In genomic region chr10:43317327-43317951, GRCm38 (mm10) we compare ENCODE assay signal across 22 mouse cellular contexts.
DNase-seq lines count a peak whose midpoint lies in the region; ATAC-seq and TF ChIP-seq lines count a peak whose summit lies in the region.
"Had no signal": no experiment of that assay in that cellular context is flagged by ENCODE, and none has a peak within 500 bp of the region (broad histone marks: within the 10 kb centered on the region; RNA-seq: fewer than 3 reads in every experiment).

No protein-coding gene starts in this region.

- H3K4me2 ChIP-seq in intestine, embryonic 14.5 days (ENCODE audit: low read length) = no peak overlapping the region
- H3K4me2 ChIP-seq in intestine, embryonic 15.5 days (replicated peaks) = no peak overlapping the region
- H3K4me2 ChIP-seq in forebrain, embryonic 14.5 days (ENCODE audit: low read length) = peak overlapping the region; percentile 9; the same call in 1 of the 2 replicates
- peak overlapping the region; percentile 21; the same call in 1 of the 2 replicates for H3K4me2 ChIP-seq in hindbrain, embryonic 16.5 days (ENCODE audit: low read length)
- H3K4me2 ChIP-seq: embryonic facial prominence, embryonic 13.5 days had no signal

- H3K9me3 ChIP-seq in intestine, embryonic 14.5 days (ENCODE audit: control insufficient read depth, low read length) = no peaks in the 10 kb centered on the region
- H3K9me3 ChIP-seq in intestine, embryonic 15.5 days = no peaks in the 10 kb centered on the region
- H3K9me3 ChIP-seq in forebrain, embryonic 14.5 days (replicated peaks; ENCODE audit: control insufficient read depth, low read length) = no peaks in the 10 kb centered on the region
- H3K9me3 ChIP-seq in hindbrain, embryonic 16.5 days (ENCODE audit: control insufficient read depth, low read length) = no peaks in the 10 kb centered on the region
- H3K9me3 ChIP-seq: embryonic facial prominence, embryonic 13.5 days; heart, embryonic 10.5 days; megakaryocyte, embryonic 14.5 days had no signal

- no peaks in the 10 kb centered on the region for H3K27me3 ChIP-seq in intestine, embryonic 14.5 days (replicated peaks; ENCODE audit: control insufficient read depth, insufficient read depth, low read length)
- no peaks in the 10 kb centered on the region for H3K27me3 ChIP-seq in intestine, embryonic 15.5 days (replicated peaks)
- no peaks in the 10 kb centered on the region for H3K27me3 ChIP-seq in forebrain, embryonic 14.5 days (replicated peaks; ENCODE audit: control insufficient read depth, insufficient read depth, low read length)
- H3K27me3 ChIP-seq in hindbrain, embryonic 16.5 days (replicated peaks; ENCODE audit: control insufficient read depth, insufficient read depth, low read length) = no peaks in the 10 kb centered on the region
- H3K27me3 ChIP-seq: embryonic facial prominence, embryonic 13.5 days; megakaryocyte, embryonic 14.5 days had no signal

- peak; percentile 34 for DNase-seq in intestine, embryonic 14.5 days (ENCODE audit: low spot score)
- DNase-seq in brain, embryonic 14.5 days (ENCODE audit: low read depth) = peak; percentile 86
- peak; percentile 77 for DNase-seq in forebrain, embryonic 14.5 days (ENCODE audit: low spot score)
- DNase-seq in kidney, adult 18-20 months = no peak
- no peak for DNase-seq in frontal cortex, postnatal 10 days (ENCODE audit: low spot score in 2 of 2)
- DNase-seq in embryo, embryonic 10.5 days (ENCODE audit: low spot score) = no peak
- DNase-seq: cerebellum, adult 8-10 months; heart, postnatal 10 days; kidney, adult 9 months; kidney, postnatal 36 days; layer of hippocampus, adult 9-11 months; left cerebral cortex, postnatal 4 days; lung, adult 18-20 months; lung, postnatal 14 days; thymus, postnatal 36 days had no signal

- WGBS in intestine, embryonic 14.5 days = 84% methylated on average over 9 of the region's 9 CpGs
- 85% methylated on average over 9 of the region's 9 CpGs for WGBS in intestine, embryonic 15.5 days
- WGBS in forebrain, embryonic 14.5 days = 7% methylated on average over 9 of the region's 9 CpGs
- WGBS in hindbrain, embryonic 16.5 days = 30% methylated on average over 9 of the region's 9 CpGs

- no peaks in the 10 kb centered on the region for H3K4me1 ChIP-seq in intestine, embryonic 14.5 days (replicated peaks; ENCODE audit: control insufficient read depth, insufficient read depth, low read length)
- H3K4me1 ChIP-seq in intestine, embryonic 15.5 days (replicated peaks) = no peaks in the 10 kb centered on the region
- H3K4me1 ChIP-seq in forebrain, embryonic 14.5 days (ENCODE audit: control insufficient read depth, insufficient read depth, low read length) = peaks cover 20% of the 10 kb centered on the region
- peaks cover 7% of the 10 kb centered on the region for H3K4me1 ChIP-seq in hindbrain, embryonic 16.5 days (ENCODE audit: control insufficient read depth, insufficient read depth, low read depth, low read length)

- H3K36me3 ChIP-seq in intestine, embryonic 14.5 days (ENCODE audit: control insufficient read depth, insufficient read depth, low read length) = no peaks in the 10 kb centered on the region
- no peaks in the 10 kb centered on the region for H3K36me3 ChIP-seq in intestine, embryonic 15.5 days
- no peaks in the 10 kb centered on the region for H3K36me3 ChIP-seq in forebrain, embryonic 14.5 days (ENCODE audit: control insufficient read depth, insufficient read depth, low read length)
- H3K36me3 ChIP-seq in hindbrain, embryonic 16.5 days (ENCODE audit: control insufficient read depth, insufficient read depth, low read length) = no peaks in the 10 kb centered on the region
- H3K36me3 ChIP-seq: embryonic facial prominence, embryonic 13.5 days; heart, embryonic 10.5 days had no signal

- no peak overlapping the region for H3K4me3 ChIP-seq in intestine, embryonic 14.5 days (ENCODE audit: low read depth, low read length)
- no peak overlapping the region for H3K4me3 ChIP-seq in intestine, embryonic 15.5 days (replicated peaks)
- no peak overlapping the region for H3K4me3 ChIP-seq in forebrain, embryonic 14.5 days (ENCODE audit: low read depth, low read length)
- no peak overlapping the region for H3K4me3 ChIP-seq in hindbrain, embryonic 16.5 days (ENCODE audit: low read length)
- H3K4me3 ChIP-seq: embryonic facial prominence, embryonic 13.5 days; heart, embryonic 10.5 days; left cerebral cortex, adult 2 months; megakaryocyte, embryonic 14.5 days; myocyte had no signal

- TF ChIP-seq POLR2A in brain, embryonic 14.5 days (IDR thresholded peaks at IDR 0.05; ENCODE audit: borderline replicate concordance, extremely low read depth, insufficient read depth, insufficient read length, poor library complexity, severe bottlenecking) = no peak

- no peak for TF ChIP-seq CTCF in brain, embryonic 14.5 days (IDR thresholded peaks at IDR 0.05; ENCODE audit: borderline replicate concordance, extremely low read depth, insufficient read depth, insufficient read length)

- H3K9ac ChIP-seq in intestine, embryonic 14.5 days (ENCODE audit: low read length) = no peak overlapping the region
- H3K9ac ChIP-seq in intestine, embryonic 15.5 days = no peak overlapping the region
- no peak overlapping the region for H3K9ac ChIP-seq in forebrain, embryonic 14.5 days (ENCODE audit: low read length)
- H3K9ac ChIP-seq in hindbrain, embryonic 16.5 days (ENCODE audit: low read depth, low read length) = no peak overlapping the region
- H3K9ac ChIP-seq: embryonic facial prominence, embryonic 13.5 days had no signal

- no peak for ATAC-seq in intestine, embryonic 14.5 days (replicated peaks; ENCODE audit: low FRiP score, low TSS enrichment, low read depth)
- ATAC-seq in intestine, embryonic 15.5 days = no peak
- ATAC-seq in forebrain, embryonic 14.5 days = peak; percentile 81
- peak; percentile 48; the same call in 1 of the 2 replicates for ATAC-seq in hindbrain, embryonic 16.5 days

- H3K27ac ChIP-seq in intestine, embryonic 14.5 days (ENCODE audit: low read depth) = no peak overlapping the region
- no peak overlapping the region for H3K27ac ChIP-seq in intestine, embryonic 15.5 days
- H3K27ac ChIP-seq in forebrain, embryonic 14.5 days (ENCODE audit: low read depth, low read length) = peak overlapping the region; percentile 28; the same call in 1 of the 2 replicates
- H3K27ac ChIP-seq in hindbrain, embryonic 16.5 days (ENCODE audit: low read depth, low read length) = no peak overlapping the region
- H3K27ac ChIP-seq: embryonic facial prominence, embryonic 13.5 days; heart, embryonic 10.5 days; left cerebral cortex, adult 2 months had no signal

Comparison
In these comparisons a context has a peak if more than half of its experiments do, and no peak if none do; other contexts are left out.
1. ATAC-seq: peak in forebrain, embryonic 14.5 days (single experiment) and hindbrain, embryonic 16.5 days (single experiment); none in intestine, embryonic 14.5 days (single experiment) and intestine, embryonic 15.5 days (single experiment).
2. DNase-seq: peak in intestine, embryonic 14.5 days (single experiment), brain, embryonic 14.5 days (single experiment) and forebrain, embryonic 14.5 days (single experiment); none in kidney, adult 18-20 months (single experiment), frontal cortex, postnatal 10 days (0 of 2) and embryo, embryonic 10.5 days (single experiment).
3. H3K4me2 ChIP-seq: peak in forebrain, embryonic 14.5 days (single experiment) and hindbrain, embryonic 16.5 days (single experiment); none in intestine, embryonic 14.5 days (single experiment) and intestine, embryonic 15.5 days (single experiment).